Mouse (Mus musculus): ENCODE results near the gene Gmip. TPM values are rescaled to one million over a fixed set of nuclear protein-coding genes. Genes with fewer than 3 reads are reported as not detected.

Gene Gmip
- 168 TPM for polyA plus RNA-seq (2017; shearing (Covaris generic))

DNA sequence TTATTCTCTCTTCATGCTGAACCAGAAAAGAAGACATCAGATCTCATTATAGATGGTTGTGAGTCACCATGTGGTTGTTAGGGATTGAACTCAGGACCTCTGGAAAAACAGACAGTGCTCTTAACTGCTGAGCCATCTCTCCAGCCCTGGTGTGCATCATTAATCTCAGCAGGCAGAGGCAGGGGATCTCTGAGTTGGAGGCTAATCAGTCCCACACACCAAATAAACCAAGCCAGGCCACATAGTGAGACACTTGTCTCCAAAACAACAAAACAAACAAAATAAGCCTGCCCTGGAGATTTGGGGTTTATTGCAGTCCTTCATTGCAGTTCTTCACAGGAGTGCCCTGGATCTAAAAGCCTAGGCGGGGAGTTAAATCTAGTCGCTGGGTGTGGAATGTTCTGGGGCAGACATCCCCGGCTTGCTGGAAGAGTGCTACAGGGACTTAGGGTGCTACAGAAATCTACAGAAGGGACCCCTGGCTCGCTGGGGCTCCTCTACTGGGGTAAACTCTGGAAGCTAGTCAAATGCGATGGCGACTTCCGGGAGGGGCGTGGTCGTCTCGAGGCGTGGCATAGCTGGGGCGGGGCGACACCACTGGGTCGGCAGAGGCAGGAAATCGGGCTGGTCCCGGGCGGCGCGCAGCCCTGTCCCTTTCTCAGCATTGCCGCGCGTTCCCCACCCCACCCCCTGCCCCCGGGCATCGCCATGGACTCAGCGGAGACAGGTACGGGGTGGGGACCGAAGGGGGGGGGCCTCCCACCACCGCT is at the start of gene Gmip:
Gene Gmip (plus strand): TSS at position 586 of the 770 bp plus-strand sequence.

DNA sequence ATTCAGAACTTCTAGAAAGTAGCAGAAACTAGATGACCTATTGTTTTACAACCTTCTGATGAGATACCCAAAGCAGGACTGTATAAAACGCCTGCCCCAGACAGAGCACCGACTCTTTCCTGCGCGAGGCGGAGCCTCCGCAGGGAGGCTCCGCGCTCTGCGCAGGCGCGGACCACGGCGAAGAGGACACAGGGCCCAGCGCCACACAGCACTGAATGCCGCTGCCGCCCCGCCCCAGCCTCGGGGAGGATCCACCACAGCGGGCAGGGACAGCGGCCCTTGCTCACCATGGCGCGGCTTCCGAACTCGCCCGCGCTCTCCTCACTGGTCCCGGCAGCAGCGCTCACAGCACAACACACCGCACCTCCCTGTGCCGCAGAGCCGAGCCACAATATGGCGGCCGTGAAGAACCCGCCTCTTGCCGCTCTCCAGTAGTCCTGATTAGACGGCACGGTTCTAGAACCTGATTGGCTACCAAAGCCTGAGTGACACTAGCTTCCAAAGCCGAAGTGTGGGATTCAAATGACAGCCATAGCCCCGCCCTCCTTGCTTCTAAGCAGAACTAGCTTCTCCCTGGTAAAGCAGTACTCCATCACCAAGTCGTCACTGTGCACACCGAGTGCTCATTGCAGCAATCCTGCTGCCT is 33.9 kb upstream of the Gmip start, which contains the start of gene Gm20422:
Gene Gm20422 (minus strand): TSS at position 384 of the 646 bp plus-strand sequence.

DNA sequence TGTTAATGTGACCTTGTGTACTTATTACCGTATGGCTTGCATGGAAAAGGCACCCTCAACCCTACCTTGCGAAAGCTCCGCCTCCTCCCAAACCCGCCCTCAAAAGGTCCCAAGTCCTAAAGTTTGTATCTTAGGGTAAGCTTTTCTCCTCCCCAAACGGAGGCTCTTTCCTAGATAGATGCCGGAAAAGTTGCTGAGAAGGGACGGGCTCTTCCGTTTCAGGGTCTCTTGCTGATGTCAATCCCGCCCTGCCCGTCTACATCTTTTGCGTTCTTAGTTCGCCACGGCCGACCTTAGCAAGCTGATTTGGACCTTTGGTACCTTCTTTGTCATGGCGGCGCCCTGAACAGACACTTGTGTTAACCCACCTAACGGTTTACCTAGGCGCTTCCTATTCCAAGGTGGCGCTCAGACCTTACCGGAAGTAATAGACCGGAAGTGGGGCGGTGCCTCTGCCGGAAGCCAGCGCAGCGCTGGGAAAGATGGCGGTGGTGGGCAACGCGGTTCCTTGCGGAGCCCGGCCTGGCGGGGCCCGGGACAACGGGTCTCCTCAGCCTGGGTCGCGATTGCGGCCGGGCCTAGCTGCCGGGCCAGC is 17.6 kb upstream of the Gmip start, which contains the start of the genes Atp13a1 and Zfp866:
Gene Atp13a1 (plus strand): TSS at position 391 of the 595 bp plus-strand sequence.
Gene Zfp866 (minus strand): TSS at position 406 of the 595 bp plus-strand sequence.

DNA sequence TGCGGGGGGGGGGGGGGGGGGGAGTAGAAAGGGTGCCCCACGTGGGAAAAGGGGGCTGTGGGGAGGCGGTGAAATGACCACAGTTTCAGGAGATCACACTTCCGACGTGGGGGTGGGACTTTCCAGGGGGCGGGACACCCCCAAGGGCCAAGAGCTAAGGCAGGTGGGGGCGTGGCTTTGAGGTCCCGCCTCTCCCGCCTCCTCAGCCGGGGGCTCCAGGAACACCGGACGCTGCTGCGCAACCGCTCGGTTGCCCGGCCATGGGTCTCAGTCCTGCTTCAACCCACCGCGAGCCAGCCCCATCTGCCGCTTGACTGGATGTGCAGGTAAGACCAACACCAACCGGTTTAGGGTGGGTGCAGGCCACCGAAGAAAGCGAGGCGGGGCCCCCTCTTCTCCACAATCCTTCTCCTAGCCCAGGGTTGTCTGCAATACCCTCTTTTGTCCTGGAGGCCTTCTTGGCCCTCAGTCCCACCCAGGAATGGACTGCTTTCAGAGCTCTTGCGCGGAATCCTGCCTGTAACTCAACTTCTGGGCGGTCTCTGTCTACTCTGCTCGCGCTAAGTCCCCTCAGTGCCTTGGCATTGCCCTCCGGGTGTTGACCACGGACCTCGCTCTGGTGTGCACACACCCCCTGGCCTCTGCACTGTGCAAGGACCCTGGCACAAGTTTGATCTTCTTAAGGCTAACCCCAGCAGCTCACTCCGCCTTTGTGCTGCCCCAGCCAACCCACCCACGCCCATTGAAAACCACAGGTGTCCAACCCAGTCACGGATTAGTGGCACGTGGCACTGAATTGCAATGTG is 14.1 kb downstream of the Gmip start, which contains the start of gene Lpar2:
Gene Lpar2 (plus strand): TSS at position 44 of the 806 bp plus-strand sequence.

DNA sequence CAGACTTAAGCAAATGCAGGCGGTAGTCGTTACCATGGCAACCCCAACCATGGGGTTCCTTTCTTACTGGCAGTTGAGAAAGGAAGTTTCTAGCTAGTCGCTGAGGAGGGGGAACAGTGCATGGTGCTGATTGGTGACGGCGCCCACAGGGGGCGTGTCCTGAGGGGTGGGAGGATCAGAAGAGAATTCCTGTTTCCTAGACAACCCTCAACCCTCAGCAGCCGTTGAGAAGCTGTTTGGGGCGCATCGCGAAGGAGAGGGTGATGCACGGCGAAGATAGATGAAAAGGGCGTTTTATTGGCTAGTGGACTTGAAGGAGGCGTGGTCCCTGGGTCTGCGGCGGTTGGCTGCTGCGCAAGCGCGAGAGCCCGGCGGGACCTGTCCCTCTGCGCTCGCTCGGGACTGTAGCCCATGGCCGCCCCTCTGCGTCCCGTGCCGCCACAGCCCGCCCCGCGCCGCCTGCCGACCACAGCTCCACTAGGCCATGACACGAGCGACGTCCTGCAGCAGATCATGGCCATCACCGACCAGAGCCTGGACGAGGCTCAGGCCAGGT is 23.9 kb downstream of the Gmip start, which contains the start of gene Pbx4:
Gene Pbx4 (plus strand): TSS at position 194 of the 556 bp plus-strand sequence.

Other genes starting within 250 kb of the Gmip start
- gene Zfp868, start 183.1 kb upstream of the Gmip start, polyA plus RNA-seq (2017; shearing (Covaris generic)): 47.5 TPM
- gene Zfp964, start 154.2 kb upstream of the Gmip start, polyA plus RNA-seq (2017; shearing (Covaris generic)): 0.16 TPM
- 104 TPM for gene Zfp869, start 98.0 kb upstream of the Gmip start, polyA plus RNA-seq (2017; shearing (Covaris generic))
- gene Zfp963, start 58.7 kb upstream of the Gmip start, polyA plus RNA-seq (2017; shearing (Covaris generic)): 7.9 TPM
- 1.2 TPM for gene Gm20422, start 33.8 kb upstream of the Gmip start, polyA plus RNA-seq (2017; shearing (Covaris generic))
- 109 TPM for gene Atp13a1, start 17.5 kb upstream of the Gmip start, polyA plus RNA-seq (2017; shearing (Covaris generic))
- 30.1 TPM for gene Zfp866, start 17.5 kb upstream of the Gmip start, polyA plus RNA-seq (2017; shearing (Covaris generic))
- 0.06 TPM for gene Lpar2, start 13.8 kb downstream of the Gmip start, polyA plus RNA-seq (2017; shearing (Covaris generic))
- 7.5 TPM for gene Pbx4, start 23.8 kb downstream of the Gmip start, polyA plus RNA-seq (2017; shearing (Covaris generic))
- not detected for gene Cilp2, start 79.0 kb downstream of the Gmip start, polyA plus RNA-seq (2017; shearing (Covaris generic))
- 1.3 TPM for gene Tssk6, start 93.5 kb downstream of the Gmip start, polyA plus RNA-seq (2017; shearing (Covaris generic))
- 80.1 TPM for gene Ndufa13, start 93.9 kb downstream of the Gmip start, polyA plus RNA-seq (2017; shearing (Covaris generic))
- 1.7 TPM for gene Yjefn3, start 94.0 kb downstream of the Gmip start, polyA plus RNA-seq (2017; shearing (Covaris generic))
- gene Gatad2a, start 187.7 kb downstream of the Gmip start, polyA plus RNA-seq (2017; shearing (Covaris generic)): 116 TPM
- 143 TPM for gene Mau2, start 234.1 kb downstream of the Gmip start, polyA plus RNA-seq (2017; shearing (Covaris generic))
- 52.6 TPM for gene Sugp1, start 234.1 kb downstream of the Gmip start, polyA plus RNA-seq (2017; shearing (Covaris generic))

All from naive thymus-derived CD4-positive, alpha-beta T cell, adult 5 months (primary cell).